Mouse (Mus musculus) heart, embryonic 15.5 days (tissue): ENCODE results near the gene Sult2b1. TPM values are rescaled to one million over a fixed set of nuclear protein-coding genes. Genes with fewer than 3 reads are reported as not detected.

Experiments used
- ATAC-seq: fragments of 200-750 bp; cut with Nextera tagmentation; replicated peaks from 2 replicates; pipeline ENCODE4 v1.8.0; 2017; ENCODE audit warnings: low read depth, moderate TSS enrichment; ENCODE audit not compliant: insufficient number of reproducible peaks, insufficient read depth, low FRiP score
- H3K27ac ChIP-seq: fragments of 300-500 bp; sonication (generic); 2 replicates; pipeline ENCODE4 v1.5.1; 2015; ENCODE audit warnings: mild to moderate bottlenecking, inconsistent platforms
- H3K27me3 ChIP-seq: fragments of 300-500 bp; sonication (generic); 2 replicates; pipeline ENCODE4 v1.6.1; 2015; ENCODE audit warnings: inconsistent platforms
- H3K36me3 ChIP-seq: fragments of 300-500 bp; sonication (generic); 2 replicates; pipeline ENCODE4 v1.6.1; 2015; ENCODE audit warnings: mild to moderate bottlenecking, inconsistent platforms
- H3K4me1 ChIP-seq: fragments of 300-500 bp; sonication (generic); replicated peaks from 2 replicates; pipeline ENCODE4 v1.6.1; 2015; ENCODE audit warnings: inconsistent platforms
- H3K4me2 ChIP-seq: fragments of 300-500 bp; sonication (generic); 2 replicates; pipeline ENCODE4 v1.6.1; 2015; ENCODE audit warnings: inconsistent platforms, mild to moderate bottlenecking, moderate library complexity
- H3K4me3 ChIP-seq: fragments of 300-500 bp; sonication (generic); 2 replicates; pipeline ENCODE4 v1.5.1; 2015; ENCODE audit warnings: mild to moderate bottlenecking, inconsistent platforms
- H3K9ac ChIP-seq: fragments of 300-500 bp; sonication (generic); 2 replicates; pipeline ENCODE4 v1.6.1; 2015; ENCODE audit warnings: mild to moderate bottlenecking, inconsistent platforms
- H3K9me3 ChIP-seq: fragments of 300-500 bp; sonication (generic); replicated peaks from 2 replicates; pipeline ENCODE4 v1.6.1; 2016; ENCODE audit warnings: inconsistent platforms
- WGBS: fragments of 180-500 bp; shearing (Covaris S2); methylation state at CpG from one replicate; pipeline ENCODE4 v1.1.7; 2015; ENCODE audit warnings: mixed read lengths; 5-methylcytosine and 5-hydroxymethylcytosine counted together
- polyA plus RNA-seq: library from polyadenylated mRNA; unstranded; fragments of >200 nt; fragmentation: Nextera tagmentation; extraction: Ambion mirVana; gene quantifications from 2 replicates; pipeline ENCODE4 v1.2.1, GENCODE M21; 2015

Gene Sult2b1
- polyA plus RNA-seq, 1 experiment from 2014 or later: 0.21 TPM

DNA sequence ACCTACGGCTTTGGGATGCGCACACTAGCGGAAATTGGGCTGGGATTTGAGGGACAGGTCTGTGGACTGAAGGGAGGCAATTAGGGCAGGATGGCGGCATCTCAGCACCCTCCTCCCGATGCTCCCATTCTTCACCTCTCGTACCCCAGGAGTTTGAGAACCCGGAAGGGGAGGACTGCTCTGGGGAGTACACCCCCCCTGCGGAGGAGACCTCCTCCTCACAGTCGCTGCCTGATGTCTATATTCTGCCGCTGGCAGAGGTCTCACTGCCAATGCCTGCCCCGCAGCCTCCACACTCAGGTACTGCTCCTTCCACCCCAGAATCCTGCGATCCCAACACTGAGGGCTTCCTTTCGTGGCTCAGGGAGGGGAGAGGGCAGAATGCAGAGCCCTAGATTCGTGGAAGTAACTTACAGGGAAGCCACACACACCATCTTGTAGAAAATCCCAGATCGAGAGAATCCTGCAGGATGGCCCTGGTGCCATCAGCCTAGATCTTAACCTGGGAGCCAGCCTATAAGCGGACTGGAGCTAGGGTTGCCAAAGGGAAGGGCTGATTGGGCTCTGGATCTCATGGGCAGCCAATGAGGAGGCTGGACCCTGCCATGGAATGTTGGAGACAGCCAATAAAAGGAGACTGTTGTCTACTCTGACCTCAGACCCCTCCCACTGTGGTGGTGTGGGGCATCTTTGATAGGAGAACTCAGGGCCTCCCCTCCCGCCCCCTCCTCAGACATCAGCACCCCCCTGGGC, 2.4 kb upstream of the Sult2b1 start:
- 7% methylated on average over 17 of the region's 17 CpGs for WGBS
- peaks cover 54% of the 10 kb centered on the region for H3K27me3 ChIP-seq
- H3K9me3 ChIP-seq: no peaks in the 10 kb centered on the region
- no peak for ATAC-seq
- H3K4me2 ChIP-seq: peak overlapping the region; percentile 69
- H3K9ac ChIP-seq: 0 out of 2 replicates have a peak overlapping the region, but pooled peaks have one; percentile 16
- H3K4me3 ChIP-seq: peak overlapping the region; percentile 50
- H3K36me3 ChIP-seq: no peaks in the 10 kb centered on the region
- peaks cover 35% of the 10 kb centered on the region for H3K4me1 ChIP-seq
- H3K27ac ChIP-seq: no peak overlapping the region

- no peak overlapping the region for H3K9ac ChIP-seq
- peaks cover 34% of the 10 kb centered on the region for H3K4me1 ChIP-seq
- no peak overlapping the region for H3K27ac ChIP-seq
- no peak for ATAC-seq
- H3K4me2 ChIP-seq: peak overlapping the region; percentile 69
- H3K36me3 ChIP-seq: no peaks in the 10 kb centered on the region
- 1% methylated on average over 14 of the region's 14 CpGs for WGBS
- H3K9me3 ChIP-seq: no peaks in the 10 kb centered on the region
- peak overlapping the region; percentile 50 for H3K4me3 ChIP-seq
- peaks cover 56% of the 10 kb centered on the region for H3K27me3 ChIP-seq
Measured at GRCm38 (mm10) chr7:45786136-45786578, 1.7 kb upstream of the Sult2b1 start.

DNA sequence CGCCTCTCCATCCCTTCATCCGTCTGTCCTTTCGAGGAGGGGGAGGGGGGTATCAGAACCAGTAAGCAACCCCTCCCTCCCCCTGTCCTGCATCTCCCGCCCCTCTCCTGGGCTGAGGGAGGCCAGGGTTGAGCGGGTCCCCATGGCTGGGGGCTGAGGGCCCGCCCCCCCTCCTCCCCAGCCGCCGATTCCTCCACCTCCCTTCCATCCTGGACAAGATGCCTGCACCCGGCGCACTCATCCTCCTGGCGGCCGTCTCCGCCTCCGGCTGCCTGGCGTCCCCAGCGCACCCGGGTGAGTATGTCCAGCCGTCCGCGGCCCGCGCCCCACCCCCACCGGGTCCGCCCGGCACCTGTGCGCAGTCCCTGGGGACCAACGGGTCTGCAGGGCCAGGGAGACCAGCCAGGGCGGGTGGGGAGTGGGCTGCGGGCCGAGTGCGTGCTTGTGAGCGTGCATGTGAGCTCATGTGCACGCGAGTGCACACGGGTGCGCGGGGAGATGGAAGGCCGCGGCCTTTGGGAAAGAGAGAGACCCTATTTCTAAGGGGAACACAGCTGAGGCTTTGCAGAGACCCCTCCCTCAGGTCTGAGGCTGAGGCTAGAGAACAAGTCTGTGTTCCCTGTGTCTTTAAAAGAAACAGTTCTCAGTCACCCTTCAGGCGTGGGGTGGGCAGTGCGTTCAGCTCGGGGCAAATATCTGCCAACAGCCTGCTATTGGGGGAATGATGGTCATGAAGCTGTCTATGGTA, 1.1 kb upstream of the Sult2b1 start:
- peaks cover 62% of the 10 kb centered on the region for H3K27me3 ChIP-seq
- H3K36me3 ChIP-seq: no peaks in the 10 kb centered on the region
- no peaks in the 10 kb centered on the region for H3K9me3 ChIP-seq
- no peak overlapping the region for H3K27ac ChIP-seq
- H3K4me3 ChIP-seq: peak overlapping the region; percentile 50
- H3K4me2 ChIP-seq: peak overlapping the region; percentile 69
- under 1% methylated on average over 40 of the region's 42 CpGs for WGBS
- H3K4me1 ChIP-seq: peaks cover 30% of the 10 kb centered on the region
- H3K9ac ChIP-seq: peak overlapping the region; percentile 50
- ATAC-seq: peak; percentile 16; the same call in 1 of the 2 replicates

DNA sequence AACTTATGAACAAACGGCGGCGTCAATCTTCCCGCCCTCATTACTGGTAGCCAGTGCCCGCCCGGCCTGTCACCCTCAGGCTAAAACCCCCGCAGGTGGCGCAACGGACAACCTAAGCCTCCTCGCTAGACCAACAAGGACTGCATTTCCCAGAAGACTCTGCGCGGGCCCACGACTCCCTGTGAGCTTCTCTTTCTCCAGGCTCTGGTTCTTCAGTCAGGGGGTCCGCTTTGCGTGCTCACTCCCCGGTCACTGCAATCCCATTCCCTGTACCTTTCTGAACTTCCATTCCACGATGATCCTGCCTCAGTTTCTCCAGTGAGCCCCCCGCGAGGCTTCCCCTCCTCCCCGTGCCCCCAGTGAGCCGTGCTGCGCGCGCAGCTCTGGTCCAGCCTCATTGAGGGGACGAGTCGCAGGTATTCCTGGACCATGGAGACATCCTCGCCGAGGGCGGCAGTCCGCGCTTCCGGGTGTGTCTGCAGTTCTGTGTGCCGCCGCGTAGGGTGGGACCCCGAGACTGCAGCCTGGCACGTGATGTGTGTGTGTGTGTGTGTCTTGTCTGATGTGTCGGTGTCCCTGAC, 868 bp downstream of the Sult2b1 start, which contains the start of gene Lmtk3:
Gene Lmtk3, plus strand, starts transcription at position 228 of the 581 bp plus-strand sequence.
- under 1% methylated on average over 38 of the region's 38 CpGs for WGBS
- H3K36me3 ChIP-seq: no peaks in the 10 kb centered on the region
- H3K4me2 ChIP-seq: peak within 1 kb of the TSS; percentile 88
- peak within 1 kb of the TSS; percentile 68 for H3K4me3 ChIP-seq
- no peaks in the 10 kb centered on the region for H3K9me3 ChIP-seq
- H3K9ac ChIP-seq: peak within 1 kb of the TSS; percentile 59
- H3K27me3 ChIP-seq: peaks cover 69% of the 10 kb centered on the region
- H3K27ac ChIP-seq: no peak within 1 kb of the TSS
- peak; percentile 28; the same call in 1 of the 2 replicates for ATAC-seq
- peaks cover 33% of the 10 kb centered on the region for H3K4me1 ChIP-seq

DNA sequence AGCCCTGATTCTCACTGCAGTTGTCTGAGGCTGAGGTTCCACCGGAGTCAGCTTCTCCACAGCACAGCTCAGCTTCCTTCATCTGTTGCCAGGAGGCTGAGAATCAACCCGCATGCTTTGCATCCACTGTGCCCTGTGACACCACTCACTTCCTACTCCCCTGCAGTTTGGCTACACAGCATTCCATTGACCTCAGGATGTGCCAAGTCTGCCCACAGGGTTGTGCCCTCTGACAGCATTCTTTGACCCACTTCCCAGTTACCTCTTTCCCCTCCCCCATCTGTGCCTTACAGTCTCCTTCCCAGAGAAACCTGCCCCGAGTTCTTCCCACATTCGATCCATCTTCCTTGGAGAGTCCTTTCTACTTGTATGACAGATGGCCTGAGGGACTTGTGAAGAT, 2.2 kb downstream of the Sult2b1 start:
- peaks cover 33% of the 10 kb centered on the region for H3K4me1 ChIP-seq
- H3K4me3 ChIP-seq: no peak overlapping the region
- H3K4me2 ChIP-seq: no peak overlapping the region
- H3K9me3 ChIP-seq: no peaks in the 10 kb centered on the region
- H3K27me3 ChIP-seq: peaks cover 65% of the 10 kb centered on the region
- no peaks in the 10 kb centered on the region for H3K36me3 ChIP-seq
- ATAC-seq: no peak
- H3K27ac ChIP-seq: no peak overlapping the region
- 56% methylated on average over 4 of the region's 4 CpGs for WGBS
- no peak overlapping the region for H3K9ac ChIP-seq

GRCm38 (mm10) chr7:45779081-45779641, 5.3 kb downstream of the Sult2b1 start:
- peaks cover 11% of the 10 kb centered on the region for H3K4me1 ChIP-seq
- 0 out of 2 replicates have a peak, but pooled peaks have one; percentile 32 for ATAC-seq
- no peaks in the 10 kb centered on the region for H3K9me3 ChIP-seq
- H3K27ac ChIP-seq: no peak overlapping the region
- H3K4me3 ChIP-seq: 0 out of 2 replicates have a peak overlapping the region, but pooled peaks have one; percentile 11
- H3K9ac ChIP-seq: no peak overlapping the region
- peak overlapping the region; percentile 49 for H3K4me2 ChIP-seq
- H3K36me3 ChIP-seq: no peaks in the 10 kb centered on the region
- 15% methylated on average over 22 of the region's 22 CpGs for WGBS
- peaks cover 43% of the 10 kb centered on the region for H3K27me3 ChIP-seq

GRCm38 (mm10) chr7:45775237-45775636, 9.2 kb downstream of the Sult2b1 start:
- H3K9me3 ChIP-seq: no peaks in the 10 kb centered on the region
- H3K9ac ChIP-seq: no peak overlapping the region
- no peak for ATAC-seq
- H3K4me3 ChIP-seq: no peak overlapping the region
- peaks cover 3% of the 10 kb centered on the region; the same call in 1 of the 2 replicates for H3K4me1 ChIP-seq
- no peaks in the 10 kb centered on the region for H3K36me3 ChIP-seq
- H3K27me3 ChIP-seq: peaks cover 30% of the 10 kb centered on the region
- no peak overlapping the region for H3K4me2 ChIP-seq
- WGBS: 55% methylated on average over 7 of the region's 7 CpGs
- H3K27ac ChIP-seq: no peak overlapping the region

GRCm38 (mm10) chr7:45771101-45771500, 13.4 kb downstream of the Sult2b1 start:
- Histone ChIP-seq H3K27ac (no peak overlapping the region), H3K4me1 (no peaks in the 10 kb centered on the region), H3K9ac (no peak overlapping the region), H3K27me3 (peaks cover 16% of the 10 kb centered on the region), H3K4me3 (no peak overlapping the region), H3K36me3 (no peaks in the 10 kb centered on the region), H3K4me2 (no peak overlapping the region), H3K9me3 (no peaks in the 10 kb centered on the region)
- no peak for ATAC-seq
- WGBS: 58% methylated on average over 4 of the region's 4 CpGs

- no peaks in the 10 kb centered on the region for H3K36me3 ChIP-seq
- H3K27ac ChIP-seq: no peak overlapping the region
- H3K9me3 ChIP-seq: no peaks in the 10 kb centered on the region
- H3K4me2 ChIP-seq: no peak overlapping the region
- no peak overlapping the region for H3K4me3 ChIP-seq
- ATAC-seq: no peak
- 56% methylated on average over 8 of the region's 8 CpGs for WGBS
- no peak overlapping the region for H3K9ac ChIP-seq
- H3K4me1 ChIP-seq: no peaks in the 10 kb centered on the region
- H3K27me3 ChIP-seq: peaks cover 16% of the 10 kb centered on the region
Measured at GRCm38 (mm10) chr7:45770427-45771082, 13.9 kb downstream of the Sult2b1 start.

GRCm38 (mm10) chr7:45767500-45767899, 17.0 kb downstream of the Sult2b1 start:
- H3K4me3 ChIP-seq: no peak overlapping the region
- WGBS: 86% methylated on average over 6 of the region's 6 CpGs
- H3K9me3 ChIP-seq: no peaks in the 10 kb centered on the region
- H3K4me1 ChIP-seq: no peaks in the 10 kb centered on the region
- no peak overlapping the region for H3K9ac ChIP-seq
- no peak for ATAC-seq
- no peaks in the 10 kb centered on the region for H3K36me3 ChIP-seq
- H3K27me3 ChIP-seq: peaks cover 3% of the 10 kb centered on the region; the same call in 1 of the 2 replicates
- H3K4me2 ChIP-seq: no peak overlapping the region
- H3K27ac ChIP-seq: no peak overlapping the region
